Mouse (Mus musculus): ENCODE measurements at regions not wholly inside any gene's neighbourhood (a gene's known extent, or its start where the extent isn't known, plus 50 kb on each side); places are given as distances from the start of the nearest gene placed in this dataset.

DNA sequence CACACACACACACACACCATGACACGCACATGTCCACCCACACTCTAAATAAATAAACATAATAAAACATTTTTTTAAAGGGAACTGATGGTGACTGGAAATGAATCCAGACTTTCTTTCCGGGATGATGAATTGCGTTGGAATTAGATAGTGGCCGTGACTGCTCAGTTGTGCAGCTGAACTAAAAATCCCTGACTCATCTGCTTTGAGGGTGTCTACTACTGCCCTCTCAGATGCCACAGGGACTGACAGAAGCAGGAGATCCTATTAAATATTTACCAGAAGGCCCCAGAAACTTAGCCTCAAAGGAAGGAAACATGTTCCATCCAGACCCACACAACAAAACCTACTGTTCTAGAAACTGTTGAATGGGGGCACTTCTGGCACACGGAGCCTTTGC, 65.7 kb downstream of the Polr2m start:
- TF ChIP-seq POLR2A (IDR thresholded peaks at IDR 0.05; ENCODE audit: borderline replicate concordance, control insufficient read depth, low read depth, low read length): no peak
- TF ChIP-seq CTCF (IDR thresholded peaks at IDR 0.05; ENCODE audit: control insufficient read depth, insufficient read depth, low read length): no peak
- Histone ChIP-seq H3K27ac (ENCODE audit: control insufficient read depth, insufficient read depth, low read depth, low read length, poor library complexity) (no peak overlapping the region), H3K4me1 (ENCODE audit: control insufficient read depth, insufficient read depth, low read length) (no peaks in the 10 kb centered on the region), H3K4me3 (replicated peaks; ENCODE audit: control insufficient read depth, low read depth, low read length) (no peak overlapping the region)
- 91% methylated on average over 5 of the region's 5 CpGs for WGBS

GRCm38 (mm10) chr9:71418531-71418930, 67.2 kb downstream of the Polr2m start:
- H3K27ac ChIP-seq (ENCODE audit: control insufficient read depth, insufficient read depth, low read depth, low read length, poor library complexity): no peak overlapping the region
- H3K4me1 ChIP-seq (ENCODE audit: control insufficient read depth, insufficient read depth, low read length): no peaks in the 10 kb centered on the region
- 87% methylated on average over 4 of the region's 4 CpGs for WGBS
- TF ChIP-seq CTCF (IDR thresholded peaks at IDR 0.05; ENCODE audit: control insufficient read depth, insufficient read depth, low read length): no peak
- no peak for TF ChIP-seq POLR2A (IDR thresholded peaks at IDR 0.05; ENCODE audit: borderline replicate concordance, control insufficient read depth, low read depth, low read length)
- H3K4me3 ChIP-seq (replicated peaks; ENCODE audit: control insufficient read depth, low read depth, low read length): no peak overlapping the region

DNA sequence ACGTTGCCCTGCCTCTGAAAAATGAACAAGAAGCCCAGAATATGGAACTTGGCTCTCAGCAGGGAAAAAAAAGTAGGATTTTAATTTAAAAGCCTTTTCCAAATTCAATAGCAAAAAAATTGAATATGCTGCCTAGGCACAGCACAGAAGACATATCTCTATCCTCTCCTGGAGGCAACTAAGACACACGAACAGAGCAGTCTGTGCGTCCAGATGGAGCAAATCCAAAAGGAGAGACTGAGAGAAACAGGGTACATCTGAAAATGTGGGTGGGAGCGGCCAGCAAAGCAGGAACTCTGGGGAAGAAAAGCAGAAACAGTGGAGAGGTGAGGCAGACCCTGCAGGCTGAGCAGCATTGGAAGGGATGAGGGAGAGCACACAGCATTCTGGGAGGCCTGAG, 68.5 kb downstream of the Polr2m start:
- TF ChIP-seq CTCF (IDR thresholded peaks at IDR 0.05; ENCODE audit: control insufficient read depth, insufficient read depth, low read length) (no peak), POLR2A (IDR thresholded peaks at IDR 0.05; ENCODE audit: borderline replicate concordance, control insufficient read depth, low read depth, low read length) (no peak)
- Histone ChIP-seq H3K4me3 (replicated peaks; ENCODE audit: control insufficient read depth, low read depth, low read length) (no peak overlapping the region), H3K4me1 (ENCODE audit: control insufficient read depth, insufficient read depth, low read length) (no peaks in the 10 kb centered on the region), H3K27ac (ENCODE audit: control insufficient read depth, insufficient read depth, low read depth, low read length, poor library complexity) (no peak overlapping the region)
- 80% methylated on average over 4 of the region's 4 CpGs for WGBS

DNA sequence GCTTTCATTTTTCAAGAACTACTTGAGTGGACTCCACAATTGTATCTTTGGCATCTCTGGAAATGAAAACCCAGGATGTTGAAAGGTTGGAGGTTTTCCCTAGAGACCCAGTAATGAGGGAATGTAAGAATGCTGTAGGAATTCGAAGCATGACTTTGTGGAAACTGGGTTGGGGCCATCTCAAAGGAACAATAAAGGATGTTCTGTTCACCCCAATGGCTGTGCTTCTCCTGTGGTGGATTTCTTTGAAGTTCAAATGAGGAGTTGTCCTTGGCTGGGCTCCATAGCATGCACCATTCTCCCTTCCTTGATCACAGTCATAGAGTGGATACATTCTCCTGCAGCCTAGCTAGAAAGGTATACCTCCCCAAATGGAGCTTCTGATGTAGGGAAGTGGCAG, 74.6 kb downstream of the Polr2m start:
- H3K27ac ChIP-seq (ENCODE audit: control insufficient read depth, insufficient read depth, low read depth, low read length, poor library complexity): no peak overlapping the region
- TF ChIP-seq CTCF (IDR thresholded peaks at IDR 0.05; ENCODE audit: control insufficient read depth, insufficient read depth, low read length): no peak
- TF ChIP-seq POLR2A (IDR thresholded peaks at IDR 0.05; ENCODE audit: borderline replicate concordance, control insufficient read depth, low read depth, low read length): no peak
- 63% methylated on average over 1 of the region's 1 CpGs for WGBS
- H3K4me1 ChIP-seq (ENCODE audit: control insufficient read depth, insufficient read depth, low read length): no peaks in the 10 kb centered on the region
- H3K4me3 ChIP-seq (replicated peaks; ENCODE audit: control insufficient read depth, low read depth, low read length): no peak overlapping the region

DNA sequence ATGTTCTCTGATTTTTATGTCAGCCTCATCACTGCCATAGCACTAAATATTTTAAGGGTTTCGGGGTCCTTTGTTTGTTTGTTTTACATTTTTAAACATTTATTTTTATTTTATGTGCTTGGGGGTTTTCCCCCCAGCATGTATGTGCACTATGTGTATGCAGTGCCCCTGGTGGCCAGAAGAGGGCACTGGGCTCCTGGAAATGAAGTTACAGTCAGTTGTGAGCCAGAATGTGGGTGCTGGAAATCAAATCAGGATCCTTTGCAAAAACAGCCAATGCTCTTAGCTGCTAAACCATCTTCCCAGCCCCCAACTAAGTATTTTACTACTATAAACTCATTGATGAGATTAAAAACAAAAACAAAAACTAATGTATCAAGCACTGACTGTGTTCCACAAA, 75.8 kb downstream of the Polr2m start:
- TF ChIP-seq CTCF (IDR thresholded peaks at IDR 0.05; ENCODE audit: control insufficient read depth, insufficient read depth, low read length): no peak
- TF ChIP-seq POLR2A (IDR thresholded peaks at IDR 0.05; ENCODE audit: borderline replicate concordance, control insufficient read depth, low read depth, low read length): no peak
- no peak overlapping the region for H3K27ac ChIP-seq (ENCODE audit: control insufficient read depth, insufficient read depth, low read depth, low read length, poor library complexity)
- 83% methylated on average over 1 of the region's 1 CpGs for WGBS
- H3K4me1 ChIP-seq (ENCODE audit: control insufficient read depth, insufficient read depth, low read length): no peaks in the 10 kb centered on the region
- no peak overlapping the region for H3K4me3 ChIP-seq (replicated peaks; ENCODE audit: control insufficient read depth, low read depth, low read length)

DNA sequence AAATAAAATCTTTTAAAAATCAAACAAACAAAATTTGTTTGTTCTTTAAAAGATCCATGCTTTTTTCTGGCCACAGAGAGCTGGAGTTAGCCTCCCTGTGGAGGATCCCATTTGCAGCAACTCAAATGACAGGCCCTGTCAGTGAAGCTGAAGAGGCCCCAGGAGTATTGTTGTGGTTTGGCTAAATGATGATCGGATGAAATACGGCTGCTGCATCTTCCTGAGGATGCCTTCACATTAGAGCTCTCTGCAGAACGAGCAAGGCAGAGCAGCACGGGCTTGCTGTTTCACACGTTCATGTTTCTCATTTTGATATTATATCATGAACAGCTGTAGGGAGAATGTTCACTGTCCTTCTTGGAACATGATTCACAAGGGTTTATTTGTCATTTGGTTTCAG, 76.8 kb downstream of the Polr2m start:
- no peak for TF ChIP-seq POLR2A (IDR thresholded peaks at IDR 0.05; ENCODE audit: borderline replicate concordance, control insufficient read depth, low read depth, low read length)
- TF ChIP-seq CTCF (IDR thresholded peaks at IDR 0.05; ENCODE audit: control insufficient read depth, insufficient read depth, low read length): no peak
- no peak overlapping the region for H3K4me3 ChIP-seq (replicated peaks; ENCODE audit: control insufficient read depth, low read depth, low read length)
- WGBS: 80% methylated on average over 5 of the region's 5 CpGs
- no peak overlapping the region for H3K27ac ChIP-seq (ENCODE audit: control insufficient read depth, insufficient read depth, low read depth, low read length, poor library complexity)
- no peaks in the 10 kb centered on the region for H3K4me1 ChIP-seq (ENCODE audit: control insufficient read depth, insufficient read depth, low read length)

- no peak overlapping the region for H3K4me3 ChIP-seq (replicated peaks; ENCODE audit: control insufficient read depth, low read depth, low read length)
- WGBS: 64% methylated on average over 8 of the region's 8 CpGs
- no peaks in the 10 kb centered on the region for H3K4me1 ChIP-seq (ENCODE audit: control insufficient read depth, insufficient read depth, low read length)
- H3K27ac ChIP-seq (ENCODE audit: control insufficient read depth, insufficient read depth, low read depth, low read length, poor library complexity): no peak overlapping the region
- TF ChIP-seq CTCF (IDR thresholded peaks at IDR 0.05; ENCODE audit: control insufficient read depth, insufficient read depth, low read length) (no peak), POLR2A (IDR thresholded peaks at IDR 0.05; ENCODE audit: borderline replicate concordance, control insufficient read depth, low read depth, low read length) (no peak)
Measured at GRCm38 (mm10) chr9:71404396-71405135, 81.2 kb downstream of the Polr2m start.

DNA sequence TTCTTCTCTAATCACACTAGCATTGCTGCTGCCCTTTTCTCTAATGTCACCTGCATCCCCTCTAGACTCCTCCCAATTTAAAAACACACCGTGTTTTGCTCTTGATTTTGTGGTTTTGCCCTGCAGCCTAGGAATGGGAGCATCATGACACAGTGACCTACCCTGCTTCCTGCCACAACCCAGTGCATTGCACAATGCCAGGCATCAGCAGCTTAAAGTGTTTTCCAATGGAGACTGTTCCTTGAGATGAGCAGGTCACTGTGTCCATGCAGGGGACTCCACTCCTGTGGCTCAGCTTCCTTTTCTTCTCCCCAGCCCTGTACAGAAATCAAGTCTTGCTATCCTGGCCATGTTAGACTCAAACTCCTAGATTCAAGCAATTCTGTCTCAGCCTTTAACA, 84.1 kb downstream of the Polr2m start:
- Histone ChIP-seq H3K27ac (ENCODE audit: control insufficient read depth, insufficient read depth, low read depth, low read length, poor library complexity) (no peak overlapping the region), H3K4me3 (replicated peaks; ENCODE audit: control insufficient read depth, low read depth, low read length) (no peak overlapping the region), H3K4me1 (ENCODE audit: control insufficient read depth, insufficient read depth, low read length) (no peaks in the 10 kb centered on the region)
- WGBS: 0% methylated on average over 1 of the region's 1 CpGs
- TF ChIP-seq POLR2A (IDR thresholded peaks at IDR 0.05; ENCODE audit: borderline replicate concordance, control insufficient read depth, low read depth, low read length): no peak
- no peak for TF ChIP-seq CTCF (IDR thresholded peaks at IDR 0.05; ENCODE audit: control insufficient read depth, insufficient read depth, low read length)

DNA sequence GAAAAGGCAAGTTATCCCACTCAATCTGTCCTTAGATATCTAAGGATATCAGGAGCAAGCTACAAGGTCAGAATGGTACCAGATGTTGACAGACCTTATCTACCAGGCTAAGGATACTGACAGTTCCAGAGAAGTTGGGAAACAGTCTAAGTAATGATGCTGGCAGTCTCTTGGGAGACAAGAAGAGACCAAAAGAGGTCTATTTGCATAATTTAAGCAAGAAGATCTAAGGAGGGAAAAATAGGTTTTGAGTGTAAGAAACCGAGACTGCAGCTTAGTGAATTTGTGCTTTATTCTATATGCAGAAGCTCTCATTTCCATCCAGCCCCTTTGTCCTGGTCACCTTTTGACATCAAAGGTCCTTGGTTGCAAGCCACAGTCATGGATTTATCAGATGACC, 86.4 kb downstream of the Polr2m start:
- Histone ChIP-seq H3K4me1 (ENCODE audit: control insufficient read depth, insufficient read depth, low read length) (no peaks in the 10 kb centered on the region; the same call in 1 of the 2 replicates), H3K4me3 (replicated peaks; ENCODE audit: control insufficient read depth, low read depth, low read length) (no peak overlapping the region), H3K27ac (ENCODE audit: control insufficient read depth, insufficient read depth, low read depth, low read length, poor library complexity) (no peak overlapping the region)
- no peak for TF ChIP-seq POLR2A (IDR thresholded peaks at IDR 0.05; ENCODE audit: borderline replicate concordance, control insufficient read depth, low read depth, low read length)
- TF ChIP-seq CTCF (IDR thresholded peaks at IDR 0.05; ENCODE audit: control insufficient read depth, insufficient read depth, low read length): no peak
- 40% methylated on average over 1 of the region's 1 CpGs for WGBS

All from bone marrow, adult 2 months (tissue).